Mouse (Mus musculus): ENCODE measurements at regions not wholly inside any gene's neighbourhood (a gene's known extent, or its start where the extent isn't known, plus 50 kb on each side); places are given as distances from the start of the nearest gene placed in this dataset.

DNA sequence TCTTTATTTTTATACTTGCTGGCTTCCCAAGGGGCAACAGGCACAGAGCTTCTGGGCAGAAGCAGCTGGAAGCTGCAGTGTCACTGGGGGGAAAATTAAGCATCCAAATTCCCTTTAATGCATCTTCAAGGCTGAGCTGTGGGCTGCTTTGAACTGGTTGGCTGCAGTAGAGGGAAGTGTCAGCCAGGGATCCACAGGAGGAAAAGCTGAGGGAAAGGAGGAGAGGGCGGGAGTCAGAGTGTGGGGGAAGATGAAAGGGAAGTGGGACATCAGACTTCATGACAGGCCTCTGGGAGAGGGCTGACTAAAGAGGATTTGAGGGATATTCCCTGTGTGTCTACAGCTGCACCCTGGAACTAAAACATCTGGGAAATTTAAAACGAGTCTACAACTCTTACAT is 77.6 kb downstream of the Cd24a start:
- H3K27me3 ChIP-seq (ENCODE audit: control insufficient read depth, insufficient read depth, low read length) = no peaks in the 10 kb centered on the region
- no peak for ATAC-seq (ENCODE audit: insufficient read depth)
- H3K4me1 ChIP-seq (replicated peaks; ENCODE audit: control insufficient read depth in 2 of 2, insufficient read depth in 2 of 2, low read length in 1 of 2) = peaks cover 10 to 13% of the 10 kb centered on the region in 2 experiments
- no peak for DNase-seq (ENCODE audit: low read depth in 3 of 3, low spot score in 3 of 3)
- no peaks in the 10 kb centered on the region for H3K36me3 ChIP-seq (replicated peaks; ENCODE audit: control insufficient read depth, insufficient read depth, low read depth)
- H3K4me3 ChIP-seq (ENCODE audit: insufficient read depth in 1 of 2, low read depth in 2 of 2, low read length in 2 of 2) = no peak overlapping the region
- H3K27ac ChIP-seq = no peak overlapping the region
- no peaks in the 10 kb centered on the region for H3K9me3 ChIP-seq (ENCODE audit: control insufficient read depth, low read length)
- H3K9ac ChIP-seq (replicated peaks) = no peak overlapping the region
- TF ChIP-seq CTCF (IDR thresholded peaks at IDR 0.05; ENCODE audit: low read depth) (no peak), EP300 (IDR thresholded peaks at IDR 0.05; ENCODE audit: low read depth) (no peak)
- WGBS (ENCODE audit: insufficient replicate concordance) = 63% methylated on average over 2 of the region's 2 CpGs
- H3K4me2 ChIP-seq (ENCODE audit: low read depth) = no peak overlapping the region

GRCm38 (mm10) chr10:43656207-43656606 is 78.1 kb downstream of the Cd24a start:
- H3K27ac ChIP-seq = no peak overlapping the region
- no peak for ATAC-seq (ENCODE audit: insufficient read depth)
- WGBS (ENCODE audit: insufficient replicate concordance) = 65% methylated on average over 2 of the region's 2 CpGs

DNA sequence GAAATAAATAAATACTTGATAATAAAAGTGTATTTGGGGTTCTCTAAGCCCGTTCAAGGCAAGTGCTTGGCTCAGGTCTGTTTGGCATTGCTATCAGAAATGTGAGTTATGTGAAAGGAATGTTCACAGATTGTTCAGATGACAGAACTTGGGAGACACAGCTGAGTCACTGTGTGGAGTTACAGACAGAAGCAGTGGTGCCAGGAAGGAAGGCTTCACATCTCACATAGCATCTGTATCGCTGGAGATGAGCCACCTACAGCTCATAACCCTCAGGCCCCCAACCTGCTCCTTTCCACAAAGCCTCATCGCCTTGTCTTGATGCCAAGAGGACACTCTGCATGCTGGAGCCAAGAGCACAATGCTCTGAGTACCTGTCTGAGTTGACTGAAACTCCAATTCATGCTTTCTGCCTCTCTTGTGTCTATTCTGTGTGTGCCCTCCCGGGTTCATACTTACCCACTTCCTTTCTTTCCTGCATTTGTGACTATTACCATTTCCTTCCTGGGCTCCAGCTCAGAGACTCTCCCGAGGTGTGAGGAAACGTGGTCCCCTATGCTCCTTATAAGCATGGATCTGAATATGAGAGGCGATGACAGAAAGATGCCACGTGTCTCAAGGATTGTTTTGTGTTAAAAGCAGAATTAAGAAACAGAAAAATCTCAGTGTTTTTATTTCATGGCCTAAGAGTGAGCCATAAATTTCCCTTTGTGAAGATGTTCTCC is 79.6 kb downstream of the Cd24a start:
- Histone ChIP-seq H3K27me3 (ENCODE audit: control insufficient read depth, insufficient read depth, low read length) (no peaks in the 10 kb centered on the region), H3K4me1 (replicated peaks; ENCODE audit: control insufficient read depth in 2 of 2, insufficient read depth in 2 of 2, low read length in 1 of 2) (peaks cover 8 to 10% of the 10 kb centered on the region in 2 experiments), H3K4me2 (ENCODE audit: low read depth) (no peak overlapping the region), H3K9me3 (ENCODE audit: control insufficient read depth, low read length) (no peaks in the 10 kb centered on the region), H3K4me3 (ENCODE audit: insufficient read depth in 1 of 2, low read depth in 2 of 2, low read length in 2 of 2) (no peak overlapping the region), H3K9ac (replicated peaks) (no peak overlapping the region), H3K27ac (no peak overlapping the region), H3K36me3 (replicated peaks; ENCODE audit: control insufficient read depth, insufficient read depth, low read depth) (no peaks in the 10 kb centered on the region)
- WGBS (ENCODE audit: insufficient replicate concordance) = 52% methylated on average over 8 of the region's 8 CpGs
- ATAC-seq (ENCODE audit: insufficient read depth) = peak; percentile 21; the same call in 1 of the 2 replicates
- TF ChIP-seq EP300 (IDR thresholded peaks at IDR 0.05; ENCODE audit: low read depth) (no peak; the same call in 1 of the 2 replicates), CTCF (IDR thresholded peaks at IDR 0.05; ENCODE audit: low read depth) (no peak)
- no peak for DNase-seq (ENCODE audit: low read depth in 3 of 3, low spot score in 3 of 3)

More at GRCm38 (mm10) chr10:43656207-43656606, 78.1 kb downstream of the Cd24a start:
- no peak for DNase-seq (ENCODE audit: low read depth in 3 of 3, low spot score in 3 of 3)
- TF ChIP-seq EP300 (IDR thresholded peaks at IDR 0.05; ENCODE audit: low read depth) (no peak), CTCF (IDR thresholded peaks at IDR 0.05; ENCODE audit: low read depth) (no peak)
- Histone ChIP-seq H3K27me3 (ENCODE audit: control insufficient read depth, insufficient read depth, low read length) (no peaks in the 10 kb centered on the region), H3K4me3 (ENCODE audit: insufficient read depth in 1 of 2, low read depth in 2 of 2, low read length in 2 of 2) (no peak overlapping the region), H3K4me2 (ENCODE audit: low read depth) (no peak overlapping the region), H3K9ac (replicated peaks) (no peak overlapping the region), H3K4me1 (replicated peaks; ENCODE audit: control insufficient read depth in 2 of 2, insufficient read depth in 2 of 2, low read length in 1 of 2) (peaks cover 10 to 13% of the 10 kb centered on the region in 2 experiments), H3K36me3 (replicated peaks; ENCODE audit: control insufficient read depth, insufficient read depth, low read depth) (no peaks in the 10 kb centered on the region), H3K9me3 (ENCODE audit: control insufficient read depth, low read length) (no peaks in the 10 kb centered on the region)

DNA sequence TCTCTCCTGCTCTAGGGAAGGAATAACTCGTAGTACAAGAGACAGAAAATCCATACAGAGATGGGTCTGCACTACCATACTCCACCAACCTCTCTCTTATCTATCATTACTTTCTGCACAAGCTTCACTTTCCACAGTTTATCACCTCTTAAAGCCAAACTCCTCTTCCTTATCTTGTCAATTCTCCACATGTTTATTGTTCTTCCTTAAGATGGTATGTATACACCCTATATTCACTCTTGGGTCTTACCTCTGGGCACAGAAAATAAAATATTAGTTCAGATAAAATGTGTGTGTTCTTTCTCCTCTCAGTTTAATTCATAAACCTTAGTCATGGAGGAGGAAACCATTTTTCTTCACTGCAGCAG is 80.1 kb downstream of the Cd24a start:
- Histone ChIP-seq H3K27ac (no peak overlapping the region), H3K9ac (replicated peaks) (no peak overlapping the region), H3K36me3 (replicated peaks; ENCODE audit: control insufficient read depth, insufficient read depth, low read depth) (no peaks in the 10 kb centered on the region), H3K4me3 (ENCODE audit: insufficient read depth in 1 of 2, low read depth in 2 of 2, low read length in 2 of 2) (no peak overlapping the region), H3K4me1 (replicated peaks; ENCODE audit: control insufficient read depth in 2 of 2, insufficient read depth in 2 of 2, low read length in 1 of 2) (peaks cover 8 to 10% of the 10 kb centered on the region in 2 experiments), H3K4me2 (ENCODE audit: low read depth) (no peak overlapping the region), H3K27me3 (ENCODE audit: control insufficient read depth, insufficient read depth, low read length) (no peaks in the 10 kb centered on the region), H3K9me3 (ENCODE audit: control insufficient read depth, low read length) (no peaks in the 10 kb centered on the region)
- ATAC-seq (ENCODE audit: insufficient read depth) (peak; percentile 72), DNase-seq (ENCODE audit: low read depth in 3 of 3, low spot score in 3 of 3) (no peak)
- TF ChIP-seq EP300 (IDR thresholded peaks at IDR 0.05; ENCODE audit: low read depth) (peak; percentile 52), CTCF (IDR thresholded peaks at IDR 0.05; ENCODE audit: low read depth) (no peak)
- 4% methylated on average over 1 of the region's 1 CpGs for WGBS (ENCODE audit: insufficient replicate concordance)

GRCm38 (mm10) chr10:43664844-43665243 is 86.8 kb downstream of the Cd24a start:
- DNase-seq (ENCODE audit: low read depth in 3 of 3, low spot score in 3 of 3) = no peak
- ATAC-seq (ENCODE audit: insufficient read depth) = no peak
- Histone ChIP-seq H3K4me3 (ENCODE audit: insufficient read depth in 1 of 2, low read depth in 2 of 2, low read length in 2 of 2) (no peak overlapping the region), H3K36me3 (replicated peaks; ENCODE audit: control insufficient read depth, insufficient read depth, low read depth) (no peaks in the 10 kb centered on the region), H3K4me2 (ENCODE audit: low read depth) (no peak overlapping the region), H3K27me3 (ENCODE audit: control insufficient read depth, insufficient read depth, low read length) (no peaks in the 10 kb centered on the region), H3K27ac (peak overlapping the region; percentile 86; the same call in 1 of the 2 replicates), H3K9ac (replicated peaks) (peak overlapping the region; percentile 13; the same call in 1 of the 2 replicates), H3K4me1 (replicated peaks; ENCODE audit: control insufficient read depth in 2 of 2, insufficient read depth in 2 of 2, low read length in 1 of 2) (peaks cover 55 to 58% of the 10 kb centered on the region in 2 experiments), H3K9me3 (ENCODE audit: control insufficient read depth, low read length) (no peaks in the 10 kb centered on the region)
- WGBS (ENCODE audit: insufficient replicate concordance) = 23% methylated on average over 4 of the region's 4 CpGs
- peak; percentile 52; the same call in 1 of the 2 replicates for TF ChIP-seq EP300 (IDR thresholded peaks at IDR 0.05; ENCODE audit: low read depth)
- no peak for TF ChIP-seq CTCF (IDR thresholded peaks at IDR 0.05; ENCODE audit: low read depth)
